In the genomic region with DNA sequence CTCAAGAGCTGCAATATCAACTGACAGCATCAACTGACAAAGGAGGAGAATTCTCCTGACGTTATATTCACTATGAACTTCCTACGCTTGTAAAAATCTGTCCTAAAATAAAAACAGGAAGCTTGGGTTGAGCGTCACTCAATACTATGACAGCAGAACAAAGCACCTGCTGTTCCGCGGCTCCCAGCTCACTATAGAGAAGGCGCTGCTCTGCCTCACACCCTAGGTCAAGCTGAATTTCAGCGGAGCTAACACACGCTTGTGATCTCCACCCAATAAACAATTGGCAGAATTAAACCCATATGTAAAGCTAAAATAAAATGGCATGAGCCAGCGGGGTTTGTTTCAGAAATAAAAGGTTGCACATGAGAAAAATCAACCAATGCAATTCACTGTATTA, we compare ENCODE assay signal across 20 mouse cellular contexts. TPM values are rescaled to one million over a fixed set of nuclear protein-coding genes. Genes with fewer than 3 reads are reported as not detected.
DNase-seq lines count a peak whose midpoint lies in the region; ATAC-seq and TF ChIP-seq lines count a peak whose summit lies in the region.
"Had no signal": no experiment of that assay in that cellular context is flagged by ENCODE, and none has a peak within 500 bp of the region (broad histone marks: within the 10 kb centered on the region; RNA-seq: fewer than 3 reads in every experiment).

No protein-coding gene starts in this region.

- H3K4me2 ChIP-seq in midbrain, embryonic 15.5 days, result no peak overlapping the region
- H3K4me2 ChIP-seq in midbrain, embryonic 11.5 days, result no peak overlapping the region
- no peak overlapping the region for H3K4me2 ChIP-seq in forebrain, postnatal 0 days (ENCODE audit: low read depth)
- H3K4me2 ChIP-seq in neural tube, embryonic 15.5 days, result no peak overlapping the region
- no peak overlapping the region for H3K4me2 ChIP-seq in lung, postnatal 0 days (replicated peaks; ENCODE audit: low read depth, low read length)
- H3K4me2 ChIP-seq: embryonic facial prominence, embryonic 13.5 days; limb, embryonic 15.5 days; liver, embryonic 15.5 days had no signal

- H3K9ac ChIP-seq in midbrain, embryonic 15.5 days, result no peak overlapping the region
- H3K9ac ChIP-seq in midbrain, embryonic 11.5 days (ENCODE audit: low read length), result no peak overlapping the region
- H3K9ac ChIP-seq in forebrain, postnatal 0 days, result no peak overlapping the region
- no peak overlapping the region for H3K9ac ChIP-seq in neural tube, embryonic 15.5 days (replicated peaks)
- H3K9ac ChIP-seq in lung, postnatal 0 days (replicated peaks; ENCODE audit: low read depth), result no peak overlapping the region
- H3K9ac ChIP-seq: embryonic facial prominence, embryonic 13.5 days; limb, embryonic 15.5 days; liver, embryonic 15.5 days had no signal

- no peak overlapping the region for H3K27ac ChIP-seq in heart, embryonic 10.5 days
- H3K27ac ChIP-seq in midbrain, embryonic 15.5 days, result peak overlapping the region; percentile 42; the same call in 1 of the 2 replicates
- H3K27ac ChIP-seq in midbrain, embryonic 11.5 days (ENCODE audit: low read depth, low read length), result no peak overlapping the region
- H3K27ac ChIP-seq in forebrain, postnatal 0 days (ENCODE audit: low read depth, low read length), result peak overlapping the region; percentile 22; the same call in 1 of the 2 replicates
- H3K27ac ChIP-seq in neural tube, embryonic 15.5 days (replicated peaks), result peak overlapping the region; percentile 48; the same call in 1 of the 2 replicates
- H3K27ac ChIP-seq in lung, postnatal 0 days (ENCODE audit: low read length), result no peak overlapping the region
- H3K27ac ChIP-seq: embryonic facial prominence, embryonic 13.5 days; limb, embryonic 15.5 days; liver, embryonic 15.5 days had no signal

- 79% methylated on average over 9 of the region's 9 CpGs for WGBS in heart, embryonic 10.5 days
- 44% methylated on average over 9 of the region's 9 CpGs for WGBS in midbrain, embryonic 15.5 days
- WGBS in midbrain, embryonic 11.5 days, result 68% methylated on average over 9 of the region's 9 CpGs
- WGBS in forebrain, postnatal 0 days, result 40% methylated on average over 9 of the region's 9 CpGs
- 40% methylated on average over 9 of the region's 9 CpGs for WGBS in neural tube, embryonic 15.5 days
- WGBS in lung, postnatal 0 days, result 62% methylated on average over 9 of the region's 9 CpGs

- H3K9me3 ChIP-seq in heart, embryonic 10.5 days, result no peaks in the 10 kb centered on the region
- no peaks in the 10 kb centered on the region for H3K9me3 ChIP-seq in midbrain, embryonic 15.5 days
- no peaks in the 10 kb centered on the region for H3K9me3 ChIP-seq in midbrain, embryonic 11.5 days (ENCODE audit: control insufficient read depth, low read length)
- H3K9me3 ChIP-seq in forebrain, postnatal 0 days (ENCODE audit: low read length), result no peaks in the 10 kb centered on the region
- H3K9me3 ChIP-seq in neural tube, embryonic 15.5 days (replicated peaks), result no peaks in the 10 kb centered on the region
- H3K9me3 ChIP-seq in lung, postnatal 0 days (ENCODE audit: low read length), result no peaks in the 10 kb centered on the region
- H3K9me3 ChIP-seq: embryonic facial prominence, embryonic 13.5 days; limb, embryonic 15.5 days; liver, embryonic 15.5 days had no signal

- no peaks in the 10 kb centered on the region for H3K36me3 ChIP-seq in heart, embryonic 10.5 days
- no peaks in the 10 kb centered on the region for H3K36me3 ChIP-seq in midbrain, embryonic 15.5 days (replicated peaks)
- no peaks in the 10 kb centered on the region for H3K36me3 ChIP-seq in midbrain, embryonic 11.5 days (ENCODE audit: control insufficient read depth, insufficient read depth, low read length)
- H3K36me3 ChIP-seq in forebrain, postnatal 0 days (ENCODE audit: insufficient read depth), result no peaks in the 10 kb centered on the region
- H3K36me3 ChIP-seq in neural tube, embryonic 15.5 days, result no peaks in the 10 kb centered on the region
- no peaks in the 10 kb centered on the region for H3K36me3 ChIP-seq in lung, postnatal 0 days (ENCODE audit: insufficient read depth, low read length)
- H3K36me3 ChIP-seq: embryonic facial prominence, embryonic 13.5 days; limb, embryonic 15.5 days; liver, embryonic 15.5 days had no signal

- 0 out of 2 replicates have a peak, but pooled peaks cover 3% of the 10 kb centered on the region for H3K27me3 ChIP-seq in heart, embryonic 10.5 days (ENCODE audit: insufficient read depth, poor library complexity, severe bottlenecking)
- H3K27me3 ChIP-seq in midbrain, embryonic 15.5 days (replicated peaks), result no peaks in the 10 kb centered on the region
- no peaks in the 10 kb centered on the region for H3K27me3 ChIP-seq in midbrain, embryonic 11.5 days (ENCODE audit: control insufficient read depth, insufficient read depth, low read length)
- no peaks in the 10 kb centered on the region for H3K27me3 ChIP-seq in forebrain, postnatal 0 days (ENCODE audit: insufficient read depth, low read length)
- no peaks in the 10 kb centered on the region for H3K27me3 ChIP-seq in neural tube, embryonic 15.5 days (replicated peaks)
- no peaks in the 10 kb centered on the region for H3K27me3 ChIP-seq in lung, postnatal 0 days (replicated peaks; ENCODE audit: insufficient read depth, low read length)
- H3K27me3 ChIP-seq: embryonic facial prominence, embryonic 13.5 days; limb, embryonic 15.5 days; liver, embryonic 15.5 days had no signal

- intact Hi-C loops in heart, postnatal 14 days (cut with DNase I), result no loop called here

- TF ChIP-seq CTCF in forebrain, postnatal 0 days (IDR thresholded peaks at IDR 0.05; ENCODE audit: low read depth), result no peak
- no peak for TF ChIP-seq CTCF in lung, postnatal 0 days (IDR thresholded peaks at IDR 0.05)

- peaks cover 6% of the 10 kb centered on the region for H3K4me1 ChIP-seq in heart, embryonic 10.5 days
- peaks cover 15% of the 10 kb centered on the region for H3K4me1 ChIP-seq in midbrain, embryonic 15.5 days
- H3K4me1 ChIP-seq in midbrain, embryonic 11.5 days (ENCODE audit: control insufficient read depth, insufficient read depth, low read length), result no peaks in the 10 kb centered on the region
- H3K4me1 ChIP-seq in forebrain, postnatal 0 days (ENCODE audit: insufficient read depth), result peaks cover 4% of the 10 kb centered on the region
- peaks cover 18% of the 10 kb centered on the region for H3K4me1 ChIP-seq in neural tube, embryonic 15.5 days
- H3K4me1 ChIP-seq in lung, postnatal 0 days (ENCODE audit: insufficient read depth, low read depth, low read length), result no peaks in the 10 kb centered on the region
- H3K4me1 ChIP-seq: embryonic facial prominence, embryonic 13.5 days; liver, embryonic 15.5 days had no signal

- H3K4me3 ChIP-seq in heart, embryonic 10.5 days, result no peak overlapping the region
- H3K4me3 ChIP-seq in midbrain, embryonic 15.5 days, result no peak overlapping the region
- H3K4me3 ChIP-seq in midbrain, embryonic 11.5 days (ENCODE audit: low read depth, low read length), result no peak overlapping the region
- H3K4me3 ChIP-seq in forebrain, postnatal 0 days (ENCODE audit: low read depth, low read length), result no peak overlapping the region
- no peak overlapping the region for H3K4me3 ChIP-seq in neural tube, embryonic 15.5 days (replicated peaks)
- H3K4me3 ChIP-seq in lung, postnatal 0 days (ENCODE audit: low read depth, low read length), result no peak overlapping the region
- H3K4me3 ChIP-seq: embryonic facial prominence, embryonic 13.5 days; limb, embryonic 15.5 days; liver, embryonic 15.5 days had no signal

- TF ChIP-seq EP300 in lung, postnatal 0 days (IDR thresholded peaks at IDR 0.05), result no peak

- peak; percentile 24 for DNase-seq in heart, embryonic 10.5 days (ENCODE audit: low spot score)
- DNase-seq in heart, postnatal 14 days, result no peak
- DNase-seq in midbrain, embryonic 11.5 days (ENCODE audit: low spot score, missing footprints), result no peak
- DNase-seq in forebrain, postnatal 0 days, result peak; percentile 20
- DNase-seq in lung, postnatal 0 days (ENCODE audit: low spot score), result no peak
- DNase-seq: cerebellum, adult 9-10 months; gastrocnemius, postnatal 14 days; kidney, adult 11 months; spleen, adult 18-20 months; thymus, postnatal 25 days had no signal

- ATAC-seq in midbrain, embryonic 15.5 days (replicated peaks), result no peak; the same call in 1 of the 2 replicates
- no peak for ATAC-seq in midbrain, embryonic 11.5 days (ENCODE audit: low FRiP score)
- peak; percentile 32; the same call in 1 of the 2 replicates for ATAC-seq in forebrain, postnatal 0 days
- no peak for ATAC-seq in neural tube, embryonic 15.5 days (ENCODE audit: low FRiP score)
- ATAC-seq in lung, postnatal 0 days, result no peak
- ATAC-seq: midbrain, embryonic 16.5 days had no signal

RNA-seq across cellular contexts. Expression of a gene that starts 57.1 kb away (rescaled TPM):
- 0.35 and 0.42 TPM in 2 replicates for polyA plus RNA-seq in heart, embryonic 10.5 days (2016; fragmentation: Nextera tagmentation; extraction: Ambion mirVana)
- not detected for total RNA-seq in heart, postnatal 14 days (2021)
- polyA plus RNA-seq in midbrain, embryonic 15.5 days (2015; fragmentation: Nextera tagmentation; extraction: Ambion mirVana), result 0.65 and 1.3 TPM in 2 replicates
- polyA plus RNA-seq in midbrain, embryonic 11.5 days (2014; fragmentation: Nextera tagmentation; extraction: Ambion mirVana), result not detected in 2 replicates
- total RNA-seq in forebrain, postnatal 0 days (2014; rRNA removed), result 0.52 and 1.5 TPM in 2 replicates
- polyA plus RNA-seq in forebrain, postnatal 0 days (2015; fragmentation: Nextera tagmentation; extraction: Ambion mirVana), result 0.73 and 1.2 TPM in 2 replicates
- polyA plus RNA-seq in neural tube, embryonic 15.5 days (2015; fragmentation: Nextera tagmentation; extraction: Ambion mirVana), result 1.4 TPM in 2 replicates
- 0.21 TPM in 1 of 2 replicates, not detected in the other for polyA plus RNA-seq in lung, postnatal 0 days (2015; fragmentation: Nextera tagmentation; extraction: Ambion mirVana)
- total RNA-seq: gastrocnemius, postnatal 14 days; heart, adult 8-10 months; layer of hippocampus, postnatal 14 days had no signal
- polyA plus RNA-seq: C2C12; liver, embryonic 15.5 days; neural tube, embryonic 11.5 days had no signal

Comparison
In these comparisons a context has a peak if more than half of its experiments do, and no peak if none do; other contexts are left out.
1. DNase-seq: peak in heart, embryonic 10.5 days (single experiment) and forebrain, postnatal 0 days (single experiment); none in heart, postnatal 14 days (0 of 2), midbrain, embryonic 11.5 days (single experiment) and lung, postnatal 0 days (single experiment).
2. H3K27ac ChIP-seq: peak in midbrain, embryonic 15.5 days (single experiment), forebrain, postnatal 0 days (single experiment) and neural tube, embryonic 15.5 days (single experiment); none in heart, embryonic 10.5 days (single experiment), midbrain, embryonic 11.5 days (single experiment) and lung, postnatal 0 days (single experiment).